Mouse (Mus musculus) G1E (cell line): ENCODE data around the gene Birc7.

Experiments
- CTCF ChIP-seq: IDR thresholded peaks from 2 replicates; pipeline ENCODE4 v1.5.1; 2012; ENCODE audit warnings: low read depth, low read length, inconsistent platforms, mixed read lengths
- TAL1 ChIP-seq: conservative IDR thresholded peaks from 2 replicates; pipeline ENCODE4 v1.6.1; 2012; ENCODE audit warnings: low read depth, low read length, inconsistent platforms, mixed read lengths

GRCm38 (mm10) chr2:180891075-180891834 is 37.6 kb upstream of the Birc7 start:
- TF ChIP-seq TAL1 (no peak), CTCF (no peak)
